Mouse (Mus musculus) midbrain, embryonic 11.5 days (tissue): ENCODE measurements around the gene Chrna9. TPM values are rescaled to one million over a fixed set of nuclear protein-coding genes. Genes with fewer than 3 reads are reported as not detected.

Experiments
- ATAC-seq: fragments of 200-750 bp; cut with Nextera tagmentation; 2 replicates; pipeline ENCODE4 v1.8.0; 2017; ENCODE audit warnings: moderate TSS enrichment, moderate library complexity; ENCODE audit not compliant: low FRiP score
- DNase-seq: peaks from one replicate; pipeline ENCODE4 v3.0.0; 2015; ENCODE audit warnings: low spot score; ENCODE audit errors: missing footprints
- H3K27ac ChIP-seq: fragments of 300-500 bp; sonication (generic); 2 replicates; pipeline ENCODE4 v1.5.1; 2014; ENCODE audit warnings: low read depth, low read length
- H3K27me3 ChIP-seq: fragments of 300-500 bp; sonication (generic); 2 replicates; pipeline ENCODE4 v1.6.1; 2014; ENCODE audit warnings: mild to moderate bottlenecking, low read length, moderate library complexity, mixed read lengths; ENCODE audit not compliant: control insufficient read depth, insufficient read depth
- H3K36me3 ChIP-seq: fragments of 300-500 bp; sonication (generic); 2 replicates; pipeline ENCODE4 v1.6.1; 2014; ENCODE audit warnings: mild to moderate bottlenecking, low read length, moderate library complexity, mixed read lengths; ENCODE audit not compliant: control insufficient read depth, insufficient read depth
- H3K4me1 ChIP-seq: fragments of 300-500 bp; sonication (generic); 2 replicates; pipeline ENCODE4 v1.6.1; 2014; ENCODE audit warnings: low read length; ENCODE audit not compliant: control insufficient read depth, insufficient read depth
- H3K4me2 ChIP-seq: fragments of 300-500 bp; sonication (generic); 2 replicates; pipeline ENCODE4 v1.6.1; 2014; ENCODE audit warnings: mild to moderate bottlenecking, moderate library complexity
- H3K4me3 ChIP-seq: fragments of 300-500 bp; sonication (generic); 2 replicates; pipeline ENCODE4 v1.5.1; 2014; ENCODE audit warnings: low read depth, low read length
- H3K9ac ChIP-seq: fragments of 300-500 bp; sonication (generic); 2 replicates; pipeline ENCODE4 v1.6.1; 2014; ENCODE audit warnings: low read length
- H3K9me3 ChIP-seq: fragments of 300-500 bp; sonication (generic); 2 replicates; pipeline ENCODE4 v1.6.1; 2016; ENCODE audit warnings: low read length; ENCODE audit not compliant: control insufficient read depth
- WGBS: fragments of 180-500 bp; shearing (Covaris S2); extraction: QIAGEN DNeasy Blood & Tissue Kit; methylation state at CpG from one replicate; pipeline ENCODE4 v1.1.7; 2014; 5-methylcytosine and 5-hydroxymethylcytosine counted together
- polyA plus RNA-seq: library from polyadenylated mRNA; unstranded; fragments of >200 nt; fragmentation: Nextera tagmentation; extraction: Ambion mirVana; gene quantifications from 2 replicates; pipeline ENCODE4 v1.2.1, GENCODE M21; 2014

Gene Chrna9
- polyA plus RNA-seq, 1 experiment from 2014 or later: not detected

- Histone ChIP-seq H3K4me2 (no peak overlapping the region), H3K27ac (no peak overlapping the region), H3K4me1 (no peaks in the 10 kb centered on the region), H3K36me3 (no peaks in the 10 kb centered on the region), H3K4me3 (no peak overlapping the region), H3K27me3 (no peaks in the 10 kb centered on the region), H3K9ac (no peak overlapping the region), H3K9me3 (no peaks in the 10 kb centered on the region)
- WGBS: 91% methylated on average over 5 of the region's 5 CpGs
- DNase-seq: no peak
- no peak for ATAC-seq
These were observed 22.5 kb upstream of the Chrna9 start for GRCm38 (mm10) chr5:65912201-65912600.

GRCm38 (mm10) chr5:65913126-65913525, 21.6 kb upstream of the Chrna9 start:
- no peaks in the 10 kb centered on the region for H3K27me3 ChIP-seq
- H3K27ac ChIP-seq: no peak overlapping the region
- H3K4me1 ChIP-seq: no peaks in the 10 kb centered on the region
- no peak overlapping the region for H3K9ac ChIP-seq
- H3K4me3 ChIP-seq: no peak overlapping the region
- no peaks in the 10 kb centered on the region for H3K36me3 ChIP-seq
- no peaks in the 10 kb centered on the region for H3K9me3 ChIP-seq
- 91% methylated on average over 9 of the region's 9 CpGs for WGBS
- DNase-seq (no peak), ATAC-seq (no peak)
- H3K4me2 ChIP-seq: no peak overlapping the region

GRCm38 (mm10) chr5:65914342-65914741, 20.4 kb upstream of the Chrna9 start:
- H3K36me3 ChIP-seq: no peaks in the 10 kb centered on the region
- H3K9me3 ChIP-seq: no peaks in the 10 kb centered on the region
- H3K4me1 ChIP-seq: peaks cover 4% of the 10 kb centered on the region; the same call in 1 of the 2 replicates
- WGBS: 90% methylated on average over 7 of the region's 7 CpGs
- no peak overlapping the region for H3K27ac ChIP-seq
- H3K27me3 ChIP-seq: no peaks in the 10 kb centered on the region
- H3K9ac ChIP-seq: no peak overlapping the region
- ATAC-seq: no peak
- DNase-seq: no peak
- no peak overlapping the region for H3K4me3 ChIP-seq
- H3K4me2 ChIP-seq: no peak overlapping the region

GRCm38 (mm10) chr5:65916930-65917329, 17.8 kb upstream of the Chrna9 start:
- WGBS: 88% methylated on average over 5 of the region's 5 CpGs
- H3K4me3 ChIP-seq: no peak overlapping the region
- no peak for ATAC-seq
- peaks cover 4% of the 10 kb centered on the region; the same call in 1 of the 2 replicates for H3K4me1 ChIP-seq
- no peak overlapping the region for H3K9ac ChIP-seq
- no peaks in the 10 kb centered on the region for H3K9me3 ChIP-seq
- H3K36me3 ChIP-seq: no peaks in the 10 kb centered on the region
- DNase-seq: no peak
- H3K27me3 ChIP-seq: no peaks in the 10 kb centered on the region
- H3K4me2 ChIP-seq: no peak overlapping the region
- no peak overlapping the region for H3K27ac ChIP-seq

GRCm38 (mm10) chr5:65918601-65919000, 16.1 kb upstream of the Chrna9 start:
- Histone ChIP-seq H3K36me3 (no peaks in the 10 kb centered on the region), H3K4me1 (peaks cover 4% of the 10 kb centered on the region; the same call in 1 of the 2 replicates), H3K4me3 (no peak overlapping the region), H3K9ac (no peak overlapping the region), H3K27ac (no peak overlapping the region), H3K9me3 (no peaks in the 10 kb centered on the region), H3K4me2 (no peak overlapping the region), H3K27me3 (no peaks in the 10 kb centered on the region)
- DNase-seq (no peak), ATAC-seq (no peak)
- 79% methylated on average over 3 of the region's 3 CpGs for WGBS

- WGBS: 84% methylated on average over 12 of the region's 12 CpGs
- H3K4me3 ChIP-seq: no peak overlapping the region
- ATAC-seq: no peak
- H3K4me1 ChIP-seq: peaks cover 4% of the 10 kb centered on the region; the same call in 1 of the 2 replicates
- no peak for DNase-seq
- no peak overlapping the region for H3K27ac ChIP-seq
- no peaks in the 10 kb centered on the region for H3K9me3 ChIP-seq
- H3K36me3 ChIP-seq: no peaks in the 10 kb centered on the region
- H3K4me2 ChIP-seq: no peak overlapping the region
- no peak overlapping the region for H3K9ac ChIP-seq
- H3K27me3 ChIP-seq: no peaks in the 10 kb centered on the region
These were observed 15.4 kb upstream of the Chrna9 start for GRCm38 (mm10) chr5:65919326-65919725.

- Histone ChIP-seq H3K9me3 (no peaks in the 10 kb centered on the region), H3K27me3 (no peaks in the 10 kb centered on the region), H3K36me3 (no peaks in the 10 kb centered on the region), H3K4me3 (no peak overlapping the region), H3K4me2 (no peak overlapping the region), H3K4me1 (peaks cover 4% of the 10 kb centered on the region; the same call in 1 of the 2 replicates), H3K9ac (no peak overlapping the region), H3K27ac (no peak overlapping the region)
- 96% methylated on average over 3 of the region's 3 CpGs for WGBS
- ATAC-seq (no peak), DNase-seq (no peak)
These were observed 14.8 kb upstream of the Chrna9 start for GRCm38 (mm10) chr5:65919904-65920303.

GRCm38 (mm10) chr5:65920701-65921426, 13.9 kb upstream of the Chrna9 start:
- Histone ChIP-seq H3K4me3 (no peak overlapping the region), H3K9me3 (no peaks in the 10 kb centered on the region), H3K27ac (no peak overlapping the region), H3K4me1 (peaks cover 4% of the 10 kb centered on the region; the same call in 1 of the 2 replicates), H3K4me2 (no peak overlapping the region), H3K27me3 (no peaks in the 10 kb centered on the region), H3K36me3 (no peaks in the 10 kb centered on the region), H3K9ac (no peak overlapping the region)
- WGBS: 85% methylated on average over 12 of the region's 12 CpGs
- DNase-seq (no peak), ATAC-seq (no peak)

- 87% methylated on average over 9 of the region's 9 CpGs for WGBS
- ATAC-seq: no peak
- H3K4me2 ChIP-seq: no peak overlapping the region
These were observed 13.1 kb upstream of the Chrna9 start for GRCm38 (mm10) chr5:65921477-65922138.

More at GRCm38 (mm10) chr5:65921477-65922138, 13.1 kb upstream of the Chrna9 start:
- Histone ChIP-seq H3K9ac (no peak overlapping the region), H3K27ac (no peak overlapping the region), H3K4me3 (no peak overlapping the region), H3K27me3 (no peaks in the 10 kb centered on the region), H3K36me3 (no peaks in the 10 kb centered on the region), H3K9me3 (no peaks in the 10 kb centered on the region), H3K4me1 (peaks cover 4% of the 10 kb centered on the region; the same call in 1 of the 2 replicates)
- DNase-seq: no peak
